Mouse (Mus musculus) G1E (cell line): ENCODE data around the gene P2ry2.

Experiments
- CTCF ChIP-seq: IDR thresholded peaks from 2 replicates; pipeline ENCODE4 v1.5.1; 2012; ENCODE audit warnings: low read depth, low read length, inconsistent platforms, mixed read lengths
- GATA1 ChIP-seq: IDR thresholded peaks from 2 replicates; pipeline ENCODE4 v1.6.1; 2012; ENCODE audit warnings: borderline replicate concordance, low read length, inconsistent platforms, mixed read lengths
- GATA2 ChIP-seq: IDR thresholded peaks from 2 replicates; pipeline ENCODE4 v1.6.1; 2012; ENCODE audit warnings: low read depth, low read length, inconsistent platforms, borderline replicate concordance
- POLR2AphosphoS5 ChIP-seq: IDR thresholded peaks from 2 replicates; pipeline ENCODE4 v1.6.1; 2012; ENCODE audit warnings: low read depth, low read length, inconsistent platforms; ENCODE audit not compliant: insufficient replicate concordance

DNA sequence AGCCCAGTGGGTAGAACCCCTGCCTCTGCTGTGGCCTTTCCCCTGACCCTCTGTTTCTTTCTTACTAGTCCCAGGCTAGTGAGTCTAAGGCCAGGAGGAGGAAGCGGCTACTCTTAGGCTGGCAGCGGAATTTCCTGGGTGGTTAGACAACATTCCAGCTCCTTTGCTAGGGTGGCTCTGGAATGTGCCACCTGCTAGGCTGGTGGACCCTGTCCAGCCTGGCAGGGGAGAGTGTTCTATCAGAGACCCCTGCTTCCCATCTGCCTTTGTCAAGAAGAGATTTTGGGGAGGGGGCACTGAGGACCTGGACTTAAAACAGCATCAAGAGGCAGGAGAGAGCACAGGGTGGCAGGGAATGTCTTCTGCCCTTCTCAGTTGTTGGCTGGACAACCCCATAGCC is 6.5 kb downstream of the P2ry2 start:
- TF ChIP-seq CTCF (no peak), GATA1 (no peak), GATA2 (no peak), POLR2AphosphoS5 (no peak)
